Mouse (Mus musculus) MEL (cell line): Measurements from ENCODE around the gene Isx. TPM values are rescaled to one million over a fixed set of nuclear protein-coding genes. Genes with fewer than 3 reads are reported as not detected.

Source experiments
- DNase-seq: peaks from one replicate; pipeline ENCODE4 v3.0.0; 2011; ENCODE audit warnings: low read depth, low spot score
- H3K27ac ChIP-seq: 2 replicates; pipeline ENCODE4 v1.5.1; 2012; ENCODE audit warnings: low read depth, mild to moderate bottlenecking, control low read depth, low read length, moderate library complexity; ENCODE audit not compliant: control insufficient read depth
- H3K27me3 ChIP-seq, 2 experiments: fragments of 150-350 bp in 1 of 2; sonication (generic) in 1 of 2; 2 replicates each; pipeline ENCODE4 v1.6.1; 2012; ENCODE audit warnings: low read length in 2 of 2, mild to moderate bottlenecking in 2 of 2, improper control_type of control experiment in 1 of 2, moderate library complexity in 1 of 2; ENCODE audit not compliant: insufficient read depth in 2 of 2, control insufficient read depth in 1 of 2
- H3K36me3 ChIP-seq, 2 experiments: 2 replicates each; pipeline ENCODE4 v1.6.1; 2012 to 2014; ENCODE audit warnings: low read length in 2 of 2, improper control_type of control experiment in 1 of 2, inconsistent platforms in 1 of 2, mild to moderate bottlenecking in 1 of 2; ENCODE audit not compliant: insufficient read depth in 2 of 2, control insufficient read depth in 1 of 2
- H3K4me1 ChIP-seq, 2 experiments: fragments of 150-350 bp in 1 of 2; sonication (generic) in 1 of 2; 2 replicates each; pipeline ENCODE4 v1.6.1; 2012; ENCODE audit warnings: low read length in 2 of 2, improper control_type of control experiment in 1 of 2, mild to moderate bottlenecking in 1 of 2; ENCODE audit not compliant: insufficient read depth in 2 of 2, control insufficient read depth in 1 of 2
- H3K4me3 ChIP-seq, 2 experiments: fragments of 150-350 bp in 1 of 2; sonication (generic) in 1 of 2; 2 replicates each; pipeline ENCODE4 v1.5.1; 2012; ENCODE audit warnings: low read depth in 2 of 2, low read length in 2 of 2, mild to moderate bottlenecking in 2 of 2, moderate library complexity in 2 of 2, control low read depth in 1 of 2, improper control_type of control experiment in 1 of 2; ENCODE audit not compliant: control insufficient read depth in 1 of 2, insufficient read depth in 1 of 2
- H3K79me2 ChIP-seq: 2 replicates; pipeline ENCODE4 v1.6.1; 2012; ENCODE audit warnings: mild to moderate bottlenecking, low read length, moderate library complexity; ENCODE audit not compliant: control insufficient read depth, poor library complexity, insufficient read depth
- H3K9ac ChIP-seq: 2 replicates; pipeline ENCODE4 v1.6.1; 2012; ENCODE audit warnings: low read depth, mild to moderate bottlenecking, control low read depth, low read length, moderate library complexity; ENCODE audit not compliant: control insufficient read depth, poor library complexity, severe bottlenecking
- H3K9me3 ChIP-seq: fragments of 150-350 bp; sonication (generic); replicated peaks from 2 replicates; pipeline ENCODE4 v1.6.1; 2012; ENCODE audit warnings: mild to moderate bottlenecking, low read length, improper control_type of control experiment, moderate library complexity; ENCODE audit not compliant: insufficient read depth
- BHLHE40 ChIP-seq: IDR thresholded peaks from 2 replicates; pipeline ENCODE4 v1.6.1; 2012; ENCODE audit warnings: low read depth, mild to moderate bottlenecking, inconsistent platforms, low read length, improper control_type of control experiment, borderline replicate concordance
- CHD1 ChIP-seq: IDR thresholded peaks from 2 replicates; pipeline ENCODE4 v1.6.1; 2012; ENCODE audit warnings: low read depth, mild to moderate bottlenecking, inconsistent platforms, low read length, improper control_type of control experiment
- CHD2 ChIP-seq: IDR thresholded peaks from 2 replicates; pipeline ENCODE4 v1.6.1; 2011; ENCODE audit warnings: low read length, improper control_type of control experiment
- E2F4 ChIP-seq: IDR thresholded peaks from 2 replicates; pipeline ENCODE4 v1.6.1; 2011; ENCODE audit warnings: low read depth, low read length, improper control_type of control experiment, borderline replicate concordance
- ELF1 ChIP-seq: IDR thresholded peaks from 2 replicates; pipeline ENCODE4 v1.6.1; 2014; ENCODE audit warnings: low read depth, mild to moderate bottlenecking, inconsistent platforms, low read length, improper control_type of control experiment, moderate library complexity
- ETS1 ChIP-seq: IDR thresholded peaks from 2 replicates; pipeline ENCODE4 v1.6.1; 2012; ENCODE audit warnings: low read depth, mild to moderate bottlenecking, inconsistent platforms, low read length, improper control_type of control experiment, moderate library complexity
- GATA1 ChIP-seq: IDR thresholded peaks from 2 replicates; pipeline ENCODE4 v1.6.1; 2011; ENCODE audit warnings: low read depth, low read length, improper control_type of control experiment
- HCFC1 ChIP-seq: IDR thresholded peaks from 2 replicates; pipeline ENCODE4 v1.6.1; 2012; ENCODE audit warnings: low read depth, mild to moderate bottlenecking, inconsistent platforms, low read length, improper control_type of control experiment, moderate library complexity
- KAT2A ChIP-seq: conservative IDR thresholded peaks from 2 replicates; pipeline ENCODE4 v1.6.1; 2012; ENCODE audit warnings: low read depth, low read length, improper control_type of control experiment, inconsistent platforms
- MAZ ChIP-seq: IDR thresholded peaks from 2 replicates; pipeline ENCODE4 v1.6.1; 2012; ENCODE audit warnings: low read depth, mild to moderate bottlenecking, inconsistent platforms, low read length, improper control_type of control experiment
- MXI1 ChIP-seq: IDR thresholded peaks from 2 replicates; pipeline ENCODE4 v1.6.1; 2011; ENCODE audit warnings: mild to moderate bottlenecking, low read depth, low read length, improper control_type of control experiment
- MYC ChIP-seq: IDR thresholded peaks from 2 replicates; pipeline ENCODE4 v1.6.1; 2011; ENCODE audit warnings: low read depth, mild to moderate bottlenecking, low read length, improper control_type of control experiment, moderate library complexity
- NELFE ChIP-seq: IDR thresholded peaks from 2 replicates; pipeline ENCODE4 v1.6.1; 2011; ENCODE audit warnings: low read depth, low read length, improper control_type of control experiment
- NRF1 ChIP-seq: IDR thresholded peaks from 2 replicates; pipeline ENCODE4 v1.6.1; 2014; ENCODE audit warnings: low read depth, mild to moderate bottlenecking, inconsistent platforms, low read length, improper control_type of control experiment, moderate library complexity; ENCODE audit not compliant: poor library complexity, insufficient read depth, severe bottlenecking
- POLR2AphosphoS2 ChIP-seq: IDR thresholded peaks from 2 replicates; pipeline ENCODE4 v1.6.1; 2011; ENCODE audit warnings: low read length, improper control_type of control experiment
- POLR2AphosphoS5 ChIP-seq: IDR thresholded peaks from 2 replicates; pipeline ENCODE4 v1.6.1; 2012; ENCODE audit warnings: low read depth, borderline replicate concordance, mild to moderate bottlenecking, inconsistent platforms, low read length, moderate library complexity, mixed read lengths
- RAD21 ChIP-seq: IDR thresholded peaks from 2 replicates; pipeline ENCODE4 v1.6.1; 2011; ENCODE audit warnings: mild to moderate bottlenecking, low read depth, low read length, improper control_type of control experiment
- SIN3A ChIP-seq: IDR thresholded peaks from 2 replicates; pipeline ENCODE4 v1.6.1; 2012; ENCODE audit warnings: low read length, improper control_type of control experiment, inconsistent platforms
- SMC3 ChIP-seq: IDR thresholded peaks from 2 replicates; pipeline ENCODE4 v1.6.1; 2011; ENCODE audit warnings: low read depth, low read length, improper control_type of control experiment
- TAL1 ChIP-seq: IDR thresholded peaks from 2 replicates; pipeline ENCODE4 v1.6.1; 2012; ENCODE audit warnings: mild to moderate bottlenecking, inconsistent platforms, low read length, moderate library complexity, mixed read lengths
- TCF12 ChIP-seq: IDR thresholded peaks from 2 replicates; pipeline ENCODE4 v1.6.1; 2014; ENCODE audit warnings: low read depth, mild to moderate bottlenecking, inconsistent platforms, low read length, improper control_type of control experiment, moderate library complexity
- UBTF ChIP-seq: IDR thresholded peaks from 2 replicates; pipeline ENCODE4 v1.6.1; 2012; ENCODE audit warnings: low read depth, mild to moderate bottlenecking, inconsistent platforms, low read length, improper control_type of control experiment, moderate library complexity, borderline replicate concordance; ENCODE audit not compliant: insufficient read depth
- USF2 ChIP-seq, 2 experiments: IDR thresholded peaks; 2 replicates each; pipeline ENCODE4 v1.6.1; 2011 to 2012; ENCODE audit warnings: improper control_type of control experiment in 2 of 2, low read length in 2 of 2, borderline replicate concordance in 1 of 2, inconsistent platforms in 1 of 2, low read depth in 1 of 2, mild to moderate bottlenecking in 1 of 2; ENCODE audit not compliant: insufficient read depth in 1 of 2
- ZC3H11A ChIP-seq: IDR thresholded peaks from 2 replicates; pipeline ENCODE4 v1.6.1; 2012; ENCODE audit warnings: low read depth, mild to moderate bottlenecking, inconsistent platforms, low read length, improper control_type of control experiment
- polyA plus RNA-seq, 2 experiments: library from polyadenylated mRNA; stranded (reverse) in 1 of 2; unstranded in 1 of 2; fragments of >175 nt in 1 of 2; fragments of >200 nt in 1 of 2; gene quantifications; 2 replicates each; pipeline versions ENCODE4 v1.2.1 to v1.2.4; 2012; ENCODE audit warnings: low replicate concordance in 2 of 2, low read depth in 1 of 2; ENCODE audit not compliant: insufficient read length in 2 of 2, insufficient read depth in 1 of 2, missing spikeins in 1 of 2
- total RNA-seq: library from RNA; depleted of rRNA; stranded (reverse); fragments of 300-350 nt; gene quantifications from 2 replicates; pipeline ENCODE4 v1.2.3, GENCODE M21; 2012

The Isx gene
- total and polyA plus RNA-seq, 3 experiments: not detected

DNA sequence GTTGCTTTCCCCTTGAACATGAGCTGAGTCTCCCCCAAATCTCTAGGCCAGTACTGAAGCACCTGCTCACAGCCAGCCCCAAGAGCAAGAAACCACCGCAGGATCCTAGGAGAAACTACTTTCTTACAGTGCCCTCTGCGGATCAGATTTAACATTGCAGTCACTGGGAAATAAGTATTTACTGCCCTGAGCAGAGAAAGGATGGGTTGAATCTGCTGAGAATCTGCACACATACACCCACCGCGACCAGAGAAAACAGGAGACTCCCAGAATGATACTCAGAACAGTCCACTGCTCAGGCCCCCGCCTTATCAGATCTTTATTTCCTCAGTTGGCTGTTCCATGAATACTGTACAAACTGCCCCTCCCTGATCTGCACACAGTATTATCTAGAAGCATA lies 19.5 kb upstream of the Isx start:
- no peaks in the 10 kb centered on the region for H3K27me3 ChIP-seq
- TF ChIP-seq MYC (no peak), SIN3A (no peak), KAT2A (no peak), CHD1 (no peak)
- H3K9ac ChIP-seq: no peak overlapping the region
- no peaks in the 10 kb centered on the region for H3K4me1 ChIP-seq
- DNase-seq: no peak
- H3K9me3 ChIP-seq: no peaks in the 10 kb centered on the region
- no peaks in the 10 kb centered on the region for H3K79me2 ChIP-seq
- no peaks in the 10 kb centered on the region for H3K36me3 ChIP-seq
- H3K4me3 ChIP-seq: no peak overlapping the region
- no peak overlapping the region for H3K27ac ChIP-seq

DNA sequence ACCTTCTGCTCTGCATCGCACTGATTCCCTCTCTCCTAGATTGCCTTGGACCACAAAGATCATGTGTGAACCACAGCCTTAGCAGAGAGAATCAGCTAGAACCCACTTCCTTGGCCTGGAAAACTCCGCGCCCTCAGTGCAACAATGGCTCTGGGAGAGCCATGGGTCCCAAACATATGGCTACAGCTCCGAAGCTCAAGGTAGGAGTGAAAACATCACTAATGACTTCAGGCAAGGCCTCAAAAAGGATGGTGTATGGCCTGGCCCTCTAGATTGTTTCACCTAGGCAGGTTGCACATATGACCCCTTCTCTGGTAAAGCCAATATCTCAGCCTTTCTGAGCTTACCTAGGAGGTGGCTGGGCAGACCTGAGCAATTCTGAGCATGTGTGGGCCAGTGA lies 18.2 kb upstream of the Isx start:
- H3K4me3 ChIP-seq: no peak overlapping the region
- TF ChIP-seq RAD21: no peak
- TF ChIP-seq ELF1: no peak
- TF ChIP-seq SIN3A: no peak
- no peak for TF ChIP-seq NELFE
- no peak for TF ChIP-seq NRF1
- TF ChIP-seq E2F4: no peak
- no peak for TF ChIP-seq UBTF
- no peak for TF ChIP-seq BHLHE40
- no peak for TF ChIP-seq GATA1
- TF ChIP-seq USF2 (IDR thresholded peaks at IDR 0.05; ENCODE audit: borderline replicate concordance in 1 of 2, insufficient read depth in 1 of 2, low read depth in 1 of 2, low read length in 2 of 2): no peak
- no peak for TF ChIP-seq TAL1
- no peak for TF ChIP-seq CHD2
- TF ChIP-seq, all 39 proteins: peak for 0
- Histone ChIP-seq H3K36me3 (no peaks in the 10 kb centered on the region), H3K27me3 (no peaks in the 10 kb centered on the region), H3K4me1 (no peaks in the 10 kb centered on the region), H3K27ac (no peak overlapping the region), H3K9me3 (no peaks in the 10 kb centered on the region), H3K79me2 (no peaks in the 10 kb centered on the region), H3K9ac (no peak overlapping the region)
- DNase-seq: no peak

- no peaks in the 10 kb centered on the region for H3K4me1 ChIP-seq
- H3K9ac ChIP-seq: no peak overlapping the region
- no peak overlapping the region for H3K4me3 ChIP-seq
- DNase-seq: no peak
- H3K9me3 ChIP-seq: no peaks in the 10 kb centered on the region
- no peak overlapping the region for H3K27ac ChIP-seq
- no peaks in the 10 kb centered on the region for H3K36me3 ChIP-seq
- TF ChIP-seq TCF12 (no peak), ETS1 (no peak), MAZ (no peak), POLR2AphosphoS2 (no peak), ZC3H11A (no peak), NELFE (no peak), POLR2AphosphoS5 (no peak), TAL1 (no peak), HCFC1 (no peak), SMC3 (no peak), MXI1 (no peak)
- TF ChIP-seq, all 39 proteins: peak for 0
- no peaks in the 10 kb centered on the region for H3K79me2 ChIP-seq
- no peaks in the 10 kb centered on the region for H3K27me3 ChIP-seq
Observed at GRCm38 (mm10) chr8:74855341-74855740, 17.6 kb upstream of the Isx start.
